Mouse (Mus musculus): Measurements from ENCODE around the gene Ppp4r1. TPM values are rescaled to one million over a fixed set of nuclear protein-coding genes. Genes with fewer than 3 reads are reported as not detected.

Ppp4r1 gene
- total RNA-seq (2015; ENCODE audit: low replicate concordance) = 24.7 and 37.5 TPM in 2 replicates
- total RNA-seq (2017; ENCODE audit: low replicate concordance) = 12.0 and 23.5 TPM in 2 replicates

DNA sequence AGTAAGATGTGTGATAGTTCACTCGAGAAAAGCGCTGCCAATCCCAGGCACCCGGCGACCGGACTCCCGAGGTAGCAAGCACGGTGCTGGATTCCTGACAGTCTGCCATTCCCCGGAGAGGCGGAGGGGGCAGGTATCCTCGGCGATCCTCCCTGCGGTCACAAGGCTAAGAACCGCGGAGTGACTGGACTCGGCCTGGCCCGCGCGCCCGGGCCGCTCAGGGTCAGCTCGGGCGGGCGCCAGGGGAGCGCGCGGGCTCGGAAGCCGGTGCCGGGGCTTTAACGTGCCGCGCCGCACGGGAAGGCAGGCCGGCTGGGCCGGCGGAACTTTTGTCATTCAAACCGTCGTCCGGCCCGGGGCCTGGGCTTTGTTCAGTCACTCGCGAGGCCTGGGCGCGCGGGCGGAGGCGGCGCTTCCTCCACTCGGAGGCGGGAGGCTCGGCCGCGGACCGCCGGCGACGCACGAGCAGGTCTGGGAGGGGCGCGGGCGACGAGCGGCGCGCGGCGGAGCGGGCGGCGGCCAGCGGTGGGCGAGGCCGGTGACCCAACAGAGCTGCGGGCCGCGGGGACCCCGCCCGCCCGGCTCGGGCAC lies at the start of gene Ppp4r1:
Gene Ppp4r1 (plus strand): TSS at position 23 of the 591 bp plus-strand sequence.
- peak; percentile 71 for ATAC-seq (replicated peaks; ENCODE audit: low FRiP score, poor library complexity, severe bottlenecking)

DNA sequence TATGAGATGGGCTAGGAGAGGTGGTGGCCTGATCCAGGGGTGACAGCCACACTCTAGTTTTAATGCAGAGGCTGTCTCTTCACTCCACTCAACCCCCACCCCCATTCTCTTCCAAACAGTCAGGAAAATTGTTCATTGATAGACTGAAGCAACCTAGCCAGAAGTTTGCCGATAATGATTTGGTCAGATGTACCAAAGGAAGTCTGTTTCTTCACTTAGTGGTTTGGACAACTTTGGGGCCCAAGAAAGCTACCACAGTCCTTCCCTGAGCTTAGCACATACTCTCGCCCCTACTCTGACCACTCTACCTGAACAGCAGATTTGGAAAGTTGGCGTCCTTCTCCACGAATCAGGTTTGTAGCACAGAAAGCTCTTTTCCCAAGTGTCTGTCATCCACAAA lies 49.7 kb upstream of the Ppp4r1 start:
- ATAC-seq (replicated peaks; ENCODE audit: low FRiP score, poor library complexity, severe bottlenecking) = no peak

DNA sequence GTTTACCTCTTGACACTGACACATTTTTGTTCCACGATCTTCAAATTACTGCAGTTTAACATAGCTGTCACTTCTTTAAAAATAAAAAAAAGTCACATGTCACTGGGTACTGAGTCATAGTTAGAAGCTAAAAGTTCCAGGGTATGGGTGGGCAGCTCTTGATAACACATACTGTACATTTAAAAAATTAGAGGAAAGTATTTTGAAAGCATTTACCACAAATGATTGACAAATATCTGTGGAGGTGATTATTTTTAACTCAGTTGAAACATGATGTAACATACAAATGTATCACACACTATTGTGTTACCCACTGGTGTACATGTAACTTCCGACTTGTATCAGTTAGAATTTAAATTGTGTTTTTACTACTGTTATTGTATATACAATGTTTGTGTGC lies 47.3 kb upstream of the Ppp4r1 start:
- ATAC-seq (replicated peaks; ENCODE audit: low FRiP score, poor library complexity, severe bottlenecking) = no peak

DNA sequence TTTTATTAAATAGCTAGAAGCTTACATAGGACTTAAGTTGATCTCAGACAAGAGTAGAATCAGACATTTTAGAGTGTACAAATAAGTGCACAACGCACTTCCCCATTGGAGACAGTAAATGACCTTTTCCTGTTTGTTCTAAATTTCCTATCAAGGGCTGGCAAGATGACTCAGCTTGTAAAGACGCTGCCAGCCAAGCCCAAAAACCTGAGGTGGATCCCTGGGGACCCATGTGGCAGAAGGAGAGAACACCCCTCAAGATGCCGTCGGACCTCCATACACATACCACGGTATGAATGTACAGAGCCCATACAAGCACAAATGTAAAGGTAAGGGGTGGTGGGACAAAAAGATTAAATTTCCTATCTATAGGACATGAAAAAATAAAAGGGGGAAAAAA lies 45.2 kb upstream of the Ppp4r1 start:
- no peak for ATAC-seq (replicated peaks; ENCODE audit: low FRiP score, poor library complexity, severe bottlenecking)

DNA sequence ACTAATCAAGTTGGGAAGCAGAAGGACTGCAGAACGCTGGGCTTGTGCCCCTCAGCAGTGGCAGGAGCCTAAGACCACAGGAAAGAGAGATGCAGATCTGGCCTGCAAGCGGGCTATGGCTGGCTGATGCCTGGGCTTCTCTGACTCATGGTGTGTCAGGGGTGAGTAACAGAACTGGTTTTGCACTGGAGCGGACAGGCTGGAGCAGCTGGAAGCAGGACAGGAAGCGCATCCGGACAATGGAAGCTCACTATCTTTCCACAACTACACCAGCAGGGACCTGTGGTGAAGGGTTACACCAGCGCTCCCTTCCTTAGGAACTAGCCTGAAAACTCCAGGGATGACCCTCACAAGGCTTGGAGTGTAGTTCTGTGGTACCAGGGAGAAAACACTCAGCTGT lies 44.8 kb upstream of the Ppp4r1 start:
- ATAC-seq (replicated peaks; ENCODE audit: low FRiP score, poor library complexity, severe bottlenecking) = no peak

DNA sequence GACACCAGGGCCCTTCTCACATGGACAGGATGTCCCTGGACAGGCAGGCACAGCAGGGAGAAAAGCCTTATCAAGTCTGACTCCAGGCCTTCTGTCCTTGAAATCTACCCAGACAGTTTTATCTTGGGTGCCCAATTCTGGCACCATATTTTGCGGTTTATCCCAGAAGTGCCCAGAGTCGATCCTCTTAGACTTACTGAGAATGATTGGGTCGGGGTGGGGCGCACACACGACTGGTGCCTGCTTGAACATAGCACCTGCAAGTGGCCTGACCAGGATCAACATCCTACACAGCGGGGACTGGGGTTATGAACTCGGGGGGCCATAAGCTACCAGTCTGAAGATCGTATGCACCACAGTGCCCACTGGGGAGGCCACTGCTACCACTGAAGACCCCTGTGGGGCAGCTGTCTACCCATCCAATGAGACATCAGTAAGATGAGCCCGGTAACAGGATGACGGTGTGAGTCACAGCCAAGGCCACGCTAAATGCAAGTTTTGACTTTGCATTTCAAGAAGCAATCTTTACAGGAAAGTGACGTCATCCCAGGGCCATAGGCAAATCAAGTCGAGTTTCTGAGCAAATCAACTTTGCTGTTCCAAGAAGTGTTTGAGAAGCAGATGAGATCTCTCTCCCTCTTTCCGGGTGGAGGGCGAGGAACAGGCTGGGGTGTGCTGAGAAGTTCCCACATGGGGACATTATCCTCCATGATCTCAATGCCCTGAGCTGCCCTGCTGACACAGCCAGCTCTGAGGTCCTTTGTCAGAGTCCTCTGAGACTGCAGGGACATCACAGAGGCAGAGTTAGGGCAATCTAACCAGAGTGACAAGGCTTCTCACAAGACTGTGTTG lies 42.3 kb upstream of the Ppp4r1 start:
- ATAC-seq (replicated peaks; ENCODE audit: low FRiP score, poor library complexity, severe bottlenecking) = no peak

DNA sequence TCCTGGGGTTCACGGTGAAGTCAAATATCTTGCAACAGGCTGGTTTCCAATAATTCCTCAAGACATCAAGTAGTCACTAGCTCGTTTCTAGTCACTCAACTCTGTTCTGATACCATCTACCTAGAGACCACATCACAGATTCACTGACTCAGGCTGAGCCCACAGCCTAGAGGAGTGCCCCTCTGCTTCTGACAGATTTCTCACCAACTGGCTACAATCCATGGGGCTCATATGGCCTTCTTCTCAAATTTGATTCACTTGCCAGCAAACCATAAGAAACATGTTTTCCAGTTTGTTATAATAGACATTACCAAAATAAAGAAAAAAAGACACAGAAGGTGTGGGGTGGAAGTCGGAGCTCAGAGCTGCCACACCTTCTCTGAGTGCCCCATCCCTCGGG lies 40.8 kb upstream of the Ppp4r1 start:
- ATAC-seq (replicated peaks; ENCODE audit: low FRiP score, poor library complexity, severe bottlenecking) = no peak

DNA sequence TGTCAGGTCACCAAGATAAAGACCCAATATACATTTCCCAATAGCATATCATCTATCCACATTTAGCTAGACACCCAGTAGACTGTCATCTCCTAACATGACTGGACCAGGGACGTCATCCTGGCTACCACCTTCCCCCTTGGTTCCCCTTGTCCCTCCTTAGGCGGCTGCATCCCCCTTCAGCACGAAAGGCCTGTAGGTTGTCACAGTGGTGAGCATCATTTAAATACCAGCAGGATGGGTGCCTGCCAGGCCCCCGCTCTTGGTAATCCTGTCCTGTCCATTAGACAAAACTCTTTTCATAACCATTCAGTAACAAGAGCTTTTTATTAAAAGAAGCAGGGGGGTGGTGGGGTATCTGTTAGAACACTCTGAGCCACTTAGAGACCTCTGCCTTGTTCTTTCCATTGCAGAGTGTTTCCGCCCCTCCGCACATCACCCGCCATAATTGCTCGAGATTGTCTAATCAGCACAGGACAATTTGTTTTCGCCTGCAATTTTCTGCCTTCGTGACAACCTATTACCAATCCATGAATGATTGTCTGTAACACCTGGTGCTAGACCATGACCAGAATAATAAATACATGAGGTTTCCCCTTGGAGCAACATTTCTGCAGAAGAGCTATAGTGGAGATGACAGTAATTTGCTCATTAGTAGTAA lies 40.0 kb upstream of the Ppp4r1 start:
- ATAC-seq (replicated peaks; ENCODE audit: low FRiP score, poor library complexity, severe bottlenecking) = no peak

DNA sequence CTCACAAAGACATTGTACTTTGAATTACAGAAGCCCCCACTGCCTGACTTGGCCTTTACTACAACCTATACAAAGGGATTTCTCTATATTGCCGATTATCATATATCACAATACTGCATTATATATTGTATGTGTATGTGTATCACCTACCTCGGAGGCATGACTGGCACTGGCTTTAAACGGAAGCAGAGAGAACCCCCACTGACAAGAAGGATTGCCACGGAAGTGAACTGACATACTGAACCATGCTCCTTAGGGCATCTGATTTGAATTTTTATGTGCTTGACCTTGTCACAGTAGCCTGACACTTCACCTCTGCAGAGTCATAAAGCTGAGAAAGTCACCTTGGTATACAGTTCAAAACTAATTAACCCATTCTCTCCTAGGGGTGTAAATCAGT lies 39.4 kb upstream of the Ppp4r1 start:
- ATAC-seq (replicated peaks; ENCODE audit: low FRiP score, poor library complexity, severe bottlenecking) = no peak

DNA sequence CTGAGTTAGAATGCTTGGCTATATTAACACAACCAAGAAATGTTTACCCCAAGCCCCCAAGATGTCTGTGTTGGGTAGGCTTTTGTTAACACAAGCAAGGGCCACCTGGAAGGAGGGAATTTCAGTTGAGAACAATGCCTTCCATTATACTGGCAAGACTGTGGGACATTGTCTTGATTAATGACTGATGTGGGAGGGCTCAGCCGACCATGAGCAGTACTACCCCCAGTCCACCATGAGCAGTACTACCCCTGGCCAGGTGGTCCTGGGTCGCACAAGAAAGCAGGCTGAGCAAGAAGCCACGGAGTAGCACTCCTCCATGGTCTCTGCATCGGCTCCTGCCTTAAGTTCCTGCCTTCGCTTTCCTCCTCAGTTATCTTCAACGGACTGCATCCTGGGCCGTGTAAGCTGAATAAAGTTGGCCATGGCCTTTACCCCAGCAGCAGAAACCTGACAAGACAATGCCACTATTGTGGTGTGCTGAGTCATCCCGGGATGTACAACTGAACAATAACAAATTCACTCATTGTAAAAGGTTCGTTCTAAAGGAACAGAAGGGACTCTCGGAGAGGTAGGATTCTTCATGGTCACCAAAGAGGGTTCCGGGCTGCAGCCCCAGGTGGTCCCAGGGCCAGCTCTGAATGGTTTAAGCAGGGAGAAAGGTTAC lies 38.6 kb upstream of the Ppp4r1 start:
- ATAC-seq (replicated peaks; ENCODE audit: low FRiP score, poor library complexity, severe bottlenecking) = no peak

DNA sequence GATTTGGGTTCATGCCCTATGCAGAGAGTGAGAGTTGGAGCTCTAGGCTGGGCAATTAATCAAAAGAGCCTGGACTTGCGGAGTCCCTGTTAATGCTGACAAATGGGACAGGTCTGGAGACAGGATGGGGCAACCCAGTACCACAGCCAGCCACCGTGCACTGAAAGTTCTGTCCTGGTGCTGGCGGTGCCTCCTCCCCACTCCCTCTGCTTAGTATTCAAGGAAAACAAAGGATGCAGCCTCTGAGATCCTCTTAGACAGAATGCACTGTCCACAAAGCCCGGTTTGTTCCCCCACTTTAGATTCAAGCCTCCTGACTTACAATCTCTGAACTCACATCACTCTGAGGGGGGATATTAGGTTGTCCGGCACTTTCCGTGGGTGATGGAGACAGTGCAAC lies 36.1 kb upstream of the Ppp4r1 start:
- no peak for ATAC-seq (replicated peaks; ENCODE audit: low FRiP score, poor library complexity, severe bottlenecking)

DNA sequence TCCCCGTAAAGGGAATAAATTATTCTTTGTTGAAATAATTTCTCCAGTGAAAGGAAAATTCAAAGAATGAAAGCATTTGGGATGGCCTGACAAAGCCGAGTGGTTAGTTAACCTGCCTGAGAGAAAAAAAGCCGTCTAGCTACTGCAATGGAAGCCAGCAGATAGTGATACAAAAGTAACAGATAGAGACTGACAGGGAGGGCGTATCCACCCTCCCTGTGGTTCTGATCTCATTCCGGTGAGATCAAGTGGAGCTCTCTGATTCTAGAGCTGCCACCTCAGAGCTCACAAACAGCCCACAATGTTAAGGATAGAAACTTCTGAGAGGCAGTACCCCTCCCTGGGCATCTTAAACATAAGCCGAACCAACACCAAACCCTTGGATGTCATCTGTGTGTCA lies 33.4 kb upstream of the Ppp4r1 start:
- no peak for ATAC-seq (replicated peaks; ENCODE audit: low FRiP score, poor library complexity, severe bottlenecking)

DNA sequence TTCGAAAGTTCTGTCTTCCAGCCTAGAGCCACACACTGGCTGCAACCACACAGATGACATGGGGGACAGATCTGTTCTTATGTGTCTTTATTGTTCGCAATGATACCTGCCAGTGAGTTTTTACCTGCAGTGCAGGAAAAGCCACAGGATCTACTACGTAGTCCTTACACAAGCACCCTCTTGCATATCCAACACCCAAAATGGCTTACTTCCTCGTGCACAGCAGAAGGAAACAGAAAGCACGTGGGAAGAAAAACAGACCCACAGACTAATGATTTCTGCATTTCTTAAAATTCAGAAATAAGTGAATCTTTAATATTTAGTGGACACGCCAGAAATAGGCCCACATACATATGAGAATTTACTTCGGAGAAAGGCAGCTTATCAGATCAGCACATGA lies 32.6 kb upstream of the Ppp4r1 start:
- ATAC-seq (replicated peaks; ENCODE audit: low FRiP score, poor library complexity, severe bottlenecking) = no peak

DNA sequence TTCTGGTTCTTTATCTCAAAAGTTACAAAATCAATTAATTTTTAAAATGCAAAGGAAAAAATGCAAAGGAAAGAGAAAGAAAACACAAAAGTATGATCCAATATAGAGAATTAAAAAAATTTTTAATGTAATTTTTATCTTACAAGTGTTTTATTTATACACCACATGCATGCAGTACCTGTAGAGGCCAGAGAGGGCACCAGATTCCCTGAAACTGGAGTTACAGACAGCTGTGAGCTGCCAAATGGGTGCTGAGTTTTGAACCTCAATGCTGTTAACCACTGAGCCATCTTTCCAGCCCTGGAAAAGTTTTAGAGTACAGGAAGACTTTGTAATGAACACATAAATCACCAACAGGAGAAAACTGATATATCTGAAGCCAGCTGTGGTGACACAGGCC lies 32.1 kb upstream of the Ppp4r1 start:
- no peak for ATAC-seq (replicated peaks; ENCODE audit: low FRiP score, poor library complexity, severe bottlenecking)

DNA sequence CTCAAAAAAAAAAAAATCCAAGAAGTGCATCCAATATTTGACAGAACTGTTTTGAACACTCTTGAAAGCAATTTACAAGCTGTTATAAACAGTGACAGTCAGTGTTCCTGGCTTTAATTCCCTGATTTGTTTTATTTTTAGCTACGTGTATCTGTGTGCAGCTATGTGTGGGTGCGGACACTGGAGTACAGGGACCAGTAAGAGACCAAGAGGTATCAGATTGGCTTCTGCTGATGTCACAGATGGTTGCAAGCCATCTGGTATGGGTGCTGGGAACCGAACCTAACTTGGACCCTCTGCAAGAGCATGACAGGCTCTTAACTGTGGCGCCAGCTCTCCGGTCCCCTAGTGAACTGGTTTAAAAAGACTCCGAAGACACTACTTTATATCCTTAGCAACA lies 29.2 kb upstream of the Ppp4r1 start:
- ATAC-seq (replicated peaks; ENCODE audit: low FRiP score, poor library complexity, severe bottlenecking) = no peak

DNA sequence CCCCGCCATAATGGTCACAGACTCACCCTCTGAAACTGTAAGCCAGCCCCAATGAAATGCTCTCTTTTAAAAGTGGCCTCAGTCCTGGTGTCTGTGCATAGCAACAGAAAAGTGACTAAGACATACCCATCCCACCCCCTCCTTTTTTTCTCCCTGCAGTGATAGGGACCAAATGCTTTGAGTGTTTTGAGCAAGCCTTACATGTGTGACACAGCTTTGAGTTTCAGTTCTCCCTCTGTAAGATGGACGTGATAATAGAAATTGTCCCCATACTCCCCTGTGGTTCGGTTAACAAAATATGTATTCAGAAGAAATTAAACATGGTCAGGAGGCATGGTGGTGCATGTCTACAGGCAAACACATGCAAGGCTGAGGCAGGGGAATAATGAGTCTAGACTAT lies 26.5 kb upstream of the Ppp4r1 start:
- ATAC-seq (replicated peaks; ENCODE audit: low FRiP score, poor library complexity, severe bottlenecking) = no peak

DNA sequence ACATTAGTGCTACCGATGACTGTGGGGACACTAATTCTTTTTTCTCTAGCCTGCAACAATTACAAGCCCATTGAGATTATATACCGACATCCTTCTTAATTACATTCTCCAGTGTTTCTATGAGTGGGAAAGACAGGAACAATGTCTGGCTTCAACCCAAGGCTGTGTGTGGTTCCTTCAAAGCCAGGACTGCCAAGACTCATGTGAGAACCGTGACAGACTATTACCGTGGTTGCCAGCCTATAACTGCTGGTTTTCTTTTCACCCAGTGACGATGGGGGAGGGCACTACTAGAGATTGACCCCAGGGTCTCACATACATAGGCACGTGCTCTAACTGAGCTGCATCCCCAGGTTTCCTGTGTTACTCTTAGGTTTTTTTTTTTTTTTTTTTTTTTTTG lies 25.2 kb upstream of the Ppp4r1 start:
- no peak for ATAC-seq (replicated peaks; ENCODE audit: low FRiP score, poor library complexity, severe bottlenecking)

DNA sequence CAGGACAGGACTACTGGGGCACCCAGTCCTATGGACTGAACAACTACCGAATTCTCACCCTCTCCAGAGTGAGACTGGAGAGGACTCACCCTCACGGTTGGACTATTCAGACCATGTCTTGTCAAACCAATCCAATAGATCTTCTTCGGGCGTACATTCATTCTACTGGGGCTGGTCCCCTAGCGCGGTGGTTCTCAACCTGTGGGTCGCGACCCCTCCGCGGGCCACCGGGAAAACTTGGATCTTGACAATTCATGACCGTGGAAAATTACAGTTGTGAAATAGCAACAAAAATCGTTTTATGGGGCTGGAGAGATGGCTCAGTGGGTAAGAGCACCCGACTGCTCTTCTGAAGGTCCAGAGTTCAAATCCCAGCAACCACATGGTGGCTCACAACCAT lies 19.2 kb upstream of the Ppp4r1 start:
- no peak for ATAC-seq (replicated peaks; ENCODE audit: low FRiP score, poor library complexity, severe bottlenecking)

DNA sequence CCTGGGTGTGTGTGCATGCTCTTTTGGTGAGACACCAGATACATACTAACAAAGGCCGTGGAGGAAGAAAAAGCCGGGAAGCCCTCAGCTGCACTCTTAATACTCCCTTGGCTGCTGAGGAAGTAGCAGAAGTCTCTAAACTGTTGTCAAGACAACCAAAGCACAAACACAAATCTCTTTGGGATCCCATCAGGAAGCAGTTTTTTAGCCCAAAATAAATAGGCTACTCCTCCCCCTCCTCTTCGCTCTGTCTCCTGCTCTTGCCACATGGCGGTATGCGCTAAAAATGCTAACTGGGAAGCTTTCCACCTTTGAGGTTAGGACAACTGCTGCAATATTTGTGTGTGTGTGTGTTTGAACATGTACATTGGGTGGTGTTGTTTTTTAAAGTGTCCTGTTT lies 13.9 kb upstream of the Ppp4r1 start:
- ATAC-seq (replicated peaks; ENCODE audit: low FRiP score, poor library complexity, severe bottlenecking) = no peak
